Comparison of ENCODE assay signal across 17 mouse cellular contexts in the genomic region with DNA sequence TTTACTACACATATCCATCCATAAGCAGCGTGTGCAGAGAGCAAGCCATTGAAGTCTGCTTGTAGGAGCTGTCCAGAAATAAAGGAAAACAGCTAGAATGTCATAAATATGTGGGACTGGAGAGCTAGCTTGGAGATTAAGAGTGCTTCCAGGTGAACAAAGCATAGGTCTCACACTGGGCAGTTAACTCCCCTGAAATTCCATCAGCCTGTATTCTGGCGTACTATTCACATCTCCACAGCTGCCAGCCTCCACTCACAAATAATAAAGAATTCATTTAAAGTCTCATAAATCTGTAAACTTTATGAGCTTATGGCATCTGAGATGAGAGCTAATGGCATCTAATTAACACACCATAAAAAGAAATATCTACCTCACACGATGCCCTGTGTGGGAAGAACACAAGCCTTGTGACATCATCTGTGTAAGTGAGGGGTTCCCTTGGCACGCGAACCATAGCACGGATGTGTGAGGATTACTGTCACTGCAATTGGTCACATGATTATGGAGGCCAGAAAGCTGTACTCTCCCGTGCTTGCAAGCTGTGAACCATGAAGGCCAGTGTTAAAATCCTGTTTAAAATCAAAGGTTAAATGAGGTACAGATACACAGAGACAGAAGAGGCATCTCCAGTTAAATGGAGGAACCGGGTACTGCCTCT.
A peak's percentile ranks its signal among the peaks of the same experiment; 100 is the strongest.
DNase-seq lines count a peak whose midpoint lies in the region; ATAC-seq and TF ChIP-seq lines count a peak whose summit lies in the region.
"Had no signal": no experiment of that assay in that cellular context is flagged by ENCODE, and none has a peak within 500 bp of the region (broad histone marks: within the 10 kb centered on the region; RNA-seq: fewer than 3 reads in every experiment).

No protein-coding gene starts in this region.

- no peak overlapping the region for H3K4me2 ChIP-seq in intestine, embryonic 15.5 days (replicated peaks)
- no peak overlapping the region for H3K4me2 ChIP-seq in intestine, postnatal 0 days (replicated peaks; ENCODE audit: low read depth)
- no peak overlapping the region for H3K4me2 ChIP-seq in neural tube, embryonic 11.5 days (ENCODE audit: low read depth)
- H3K4me2 ChIP-seq in neural tube, embryonic 15.5 days: no peak overlapping the region
- H3K4me2 ChIP-seq in limb, embryonic 12.5 days: no peak overlapping the region
- no peak overlapping the region for H3K4me2 ChIP-seq in neural tube, embryonic 14.5 days (ENCODE audit: low read depth, low read length)
- H3K4me2 ChIP-seq: embryonic facial prominence, embryonic 13.5 days had no signal

- no peak overlapping the region for H3K9ac ChIP-seq in intestine, embryonic 15.5 days
- no peak overlapping the region for H3K9ac ChIP-seq in intestine, postnatal 0 days (ENCODE audit: low read depth, low read length)
- H3K9ac ChIP-seq in neural tube, embryonic 11.5 days (ENCODE audit: low read length): no peak overlapping the region
- no peak overlapping the region for H3K9ac ChIP-seq in neural tube, embryonic 15.5 days (replicated peaks)
- H3K9ac ChIP-seq in limb, embryonic 12.5 days (replicated peaks): no peak overlapping the region
- no peak overlapping the region for H3K9ac ChIP-seq in neural tube, embryonic 14.5 days (replicated peaks; ENCODE audit: low read depth, low read length)
- H3K9ac ChIP-seq: embryonic facial prominence, embryonic 13.5 days had no signal

- no peak for DNase-seq in neural tube, embryonic 11.5 days (ENCODE audit: low spot score)
- no peak for DNase-seq in thymus, postnatal 14 days
- DNase-seq: adrenal gland, postnatal 10 days; cerebellum, adult 8-10 months; liver; lung, adult 18-20 months; lung, postnatal 4 days; right cerebral cortex, postnatal 25 days; thymus, postnatal 36 days had no signal

- no peaks in the 10 kb centered on the region for H3K9me3 ChIP-seq in intestine, embryonic 15.5 days
- H3K9me3 ChIP-seq in intestine, postnatal 0 days (ENCODE audit: control insufficient read depth): no peaks in the 10 kb centered on the region
- H3K9me3 ChIP-seq in neural tube, embryonic 11.5 days (ENCODE audit: control insufficient read depth, low read length): no peaks in the 10 kb centered on the region
- no peaks in the 10 kb centered on the region for H3K9me3 ChIP-seq in neural tube, embryonic 15.5 days (replicated peaks)
- no peaks in the 10 kb centered on the region for H3K9me3 ChIP-seq in limb, embryonic 12.5 days
- H3K9me3 ChIP-seq in neural tube, embryonic 14.5 days (ENCODE audit: control insufficient read depth, low read length): no peaks in the 10 kb centered on the region
- H3K9me3 ChIP-seq: embryonic facial prominence, embryonic 13.5 days had no signal

- no peaks in the 10 kb centered on the region for H3K27me3 ChIP-seq in intestine, embryonic 15.5 days (replicated peaks)
- no peaks in the 10 kb centered on the region for H3K27me3 ChIP-seq in intestine, postnatal 0 days (replicated peaks; ENCODE audit: control insufficient read depth, insufficient read depth, low read length)
- H3K27me3 ChIP-seq in neural tube, embryonic 11.5 days (ENCODE audit: control insufficient read depth, insufficient read depth, low read length): no peaks in the 10 kb centered on the region
- no peaks in the 10 kb centered on the region for H3K27me3 ChIP-seq in neural tube, embryonic 15.5 days (replicated peaks)
- H3K27me3 ChIP-seq in limb, embryonic 12.5 days: 0 out of 2 replicates have a peak, but pooled peaks cover 3% of the 10 kb centered on the region
- no peaks in the 10 kb centered on the region for H3K27me3 ChIP-seq in neural tube, embryonic 14.5 days (ENCODE audit: control insufficient read depth, insufficient read depth, low read length)
- H3K27me3 ChIP-seq: embryonic facial prominence, embryonic 13.5 days had no signal

- H3K4me1 ChIP-seq in intestine, embryonic 15.5 days (replicated peaks): no peaks in the 10 kb centered on the region
- no peaks in the 10 kb centered on the region for H3K4me1 ChIP-seq in intestine, postnatal 0 days (replicated peaks; ENCODE audit: control insufficient read depth, insufficient read depth, low read length)
- H3K4me1 ChIP-seq in neural tube, embryonic 11.5 days (ENCODE audit: control insufficient read depth, insufficient read depth, low read length): no peaks in the 10 kb centered on the region
- H3K4me1 ChIP-seq in neural tube, embryonic 15.5 days: no peaks in the 10 kb centered on the region
- H3K4me1 ChIP-seq in limb, embryonic 12.5 days (replicated peaks): no peaks in the 10 kb centered on the region
- H3K4me1 ChIP-seq in neural tube, embryonic 14.5 days (ENCODE audit: control insufficient read depth, insufficient read depth, low read length): no peaks in the 10 kb centered on the region
- H3K4me1 ChIP-seq: embryonic facial prominence, embryonic 13.5 days had no signal

- WGBS in intestine, embryonic 15.5 days: 68% methylated on average over 8 of the region's 8 CpGs
- WGBS in intestine, postnatal 0 days: 53% methylated on average over 8 of the region's 8 CpGs
- WGBS in neural tube, embryonic 11.5 days: 57% methylated on average over 8 of the region's 8 CpGs
- 30% methylated on average over 8 of the region's 8 CpGs for WGBS in neural tube, embryonic 15.5 days
- WGBS in limb, embryonic 12.5 days: 28% methylated on average over 8 of the region's 8 CpGs
- WGBS in neural tube, embryonic 14.5 days: 35% methylated on average over 8 of the region's 8 CpGs

- no peak for TF ChIP-seq CTCF in intestine, postnatal 0 days (IDR thresholded peaks at IDR 0.05; ENCODE audit: low read depth)

- no peaks in the 10 kb centered on the region for H3K36me3 ChIP-seq in intestine, embryonic 15.5 days
- H3K36me3 ChIP-seq in intestine, postnatal 0 days (ENCODE audit: control insufficient read depth, insufficient read depth): no peaks in the 10 kb centered on the region
- no peaks in the 10 kb centered on the region for H3K36me3 ChIP-seq in neural tube, embryonic 11.5 days (ENCODE audit: control insufficient read depth, insufficient read depth, low read length)
- H3K36me3 ChIP-seq in neural tube, embryonic 15.5 days: no peaks in the 10 kb centered on the region
- no peaks in the 10 kb centered on the region for H3K36me3 ChIP-seq in limb, embryonic 12.5 days
- H3K36me3 ChIP-seq in neural tube, embryonic 14.5 days (ENCODE audit: control insufficient read depth, insufficient read depth, low read length): no peaks in the 10 kb centered on the region
- H3K36me3 ChIP-seq: embryonic facial prominence, embryonic 13.5 days; G1E had no signal

- 0 out of 2 replicates have a peak, but pooled peaks have one; percentile 31 for ATAC-seq in intestine, embryonic 15.5 days
- no peak for ATAC-seq in intestine, postnatal 0 days
- ATAC-seq in neural tube, embryonic 11.5 days (ENCODE audit: insufficient read depth, low FRiP score, low TSS enrichment): peak; percentile 55
- no peak for ATAC-seq in neural tube, embryonic 15.5 days (ENCODE audit: low FRiP score)
- peak; percentile 83; the same call in 1 of the 2 replicates for ATAC-seq in limb, embryonic 12.5 days (ENCODE audit: insufficient number of reproducible peaks, insufficient read depth, low FRiP score, low TSS enrichment, low read depth)
- peak; percentile 93 for ATAC-seq in neural tube, embryonic 14.5 days (ENCODE audit: low read depth)

- H3K27ac ChIP-seq in intestine, embryonic 15.5 days: no peak overlapping the region
- no peak overlapping the region for H3K27ac ChIP-seq in intestine, postnatal 0 days (ENCODE audit: low read depth, low read length)
- H3K27ac ChIP-seq in neural tube, embryonic 11.5 days (ENCODE audit: low read depth, low read length): no peak overlapping the region
- no peak overlapping the region for H3K27ac ChIP-seq in neural tube, embryonic 15.5 days (replicated peaks)
- no peak overlapping the region for H3K27ac ChIP-seq in limb, embryonic 12.5 days
- no peak overlapping the region for H3K27ac ChIP-seq in neural tube, embryonic 14.5 days (ENCODE audit: low read depth, low read length)
- H3K27ac ChIP-seq: embryonic facial prominence, embryonic 13.5 days; layer of hippocampus, adult 2 months had no signal

- H3K4me3 ChIP-seq in intestine, embryonic 15.5 days (replicated peaks): no peak overlapping the region
- H3K4me3 ChIP-seq in intestine, postnatal 0 days (ENCODE audit: low read depth, low read length): no peak overlapping the region
- no peak overlapping the region for H3K4me3 ChIP-seq in neural tube, embryonic 11.5 days (ENCODE audit: low read depth, low read length)
- H3K4me3 ChIP-seq in neural tube, embryonic 15.5 days (replicated peaks): no peak overlapping the region
- no peak overlapping the region for H3K4me3 ChIP-seq in limb, embryonic 12.5 days (replicated peaks)
- H3K4me3 ChIP-seq in neural tube, embryonic 14.5 days (ENCODE audit: low read depth, low read length): no peak overlapping the region
- H3K4me3 ChIP-seq: embryonic facial prominence, embryonic 13.5 days; layer of hippocampus, adult 2 months had no signal

Comparison
In these comparisons a context has a peak if more than half of its experiments do, and no peak if none do; other contexts are left out.
1. ATAC-seq: peak in intestine, embryonic 15.5 days (single experiment), neural tube, embryonic 11.5 days (single experiment), limb, embryonic 12.5 days (single experiment) and neural tube, embryonic 14.5 days (single experiment); none in intestine, postnatal 0 days (single experiment) and neural tube, embryonic 15.5 days (single experiment).